ENCODE assay signal across 13 mouse cellular contexts in the genomic region with DNA sequence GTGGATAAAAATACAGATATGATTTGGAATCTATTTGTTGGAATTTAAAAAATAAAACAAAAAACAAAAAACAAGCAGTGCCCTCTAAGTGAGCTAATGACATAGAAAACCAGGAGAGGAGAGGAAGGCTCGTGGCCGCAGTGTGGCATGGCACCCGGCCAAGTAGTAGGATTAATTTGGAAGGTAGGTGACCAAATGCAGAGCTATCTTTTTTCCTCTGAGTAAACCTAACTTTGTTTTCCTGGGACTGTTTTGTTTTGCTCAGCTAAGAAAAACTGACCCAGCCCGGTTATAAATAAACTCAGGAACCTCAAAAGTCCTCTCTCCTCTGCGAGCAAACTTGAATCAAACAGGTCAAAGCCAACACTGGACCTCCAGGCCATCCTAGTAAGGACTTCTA. TPM values are rescaled to one million over a fixed set of nuclear protein-coding genes. Genes with fewer than 3 reads are reported as not detected.
A peak's percentile ranks its signal among the peaks of the same experiment; 100 is the strongest.
DNase-seq lines count a peak whose midpoint lies in the region; ATAC-seq lines count a peak whose summit lies in the region.
"Had no signal": no experiment of that assay in that cellular context is flagged by ENCODE, and none has a peak within 500 bp of the region (broad histone marks: within the 10 kb centered on the region; RNA-seq: fewer than 3 reads in every experiment).

No protein-coding gene starts in this region.

- no peak overlapping the region for H3K9ac ChIP-seq in embryonic facial prominence, embryonic 15.5 days
- H3K9ac ChIP-seq in hindbrain, embryonic 14.5 days: no peak overlapping the region
- H3K9ac ChIP-seq: hindbrain, embryonic 15.5 days had no signal

- H3K4me1 ChIP-seq in embryonic facial prominence, embryonic 15.5 days: peaks cover 7% of the 10 kb centered on the region
- H3K4me1 ChIP-seq in limb, embryonic 10.5 days: peaks cover 13% of the 10 kb centered on the region
- peaks cover 13% of the 10 kb centered on the region; the same call in 1 of the 2 replicates for H3K4me1 ChIP-seq in hindbrain, embryonic 14.5 days (replicated peaks; ENCODE audit: control insufficient read depth, insufficient read depth, low read length)

- WGBS in embryonic facial prominence, embryonic 15.5 days: 72% methylated on average over 5 of the region's 5 CpGs
- WGBS in limb, embryonic 10.5 days: 86% methylated on average over 5 of the region's 5 CpGs
- 81% methylated on average over 5 of the region's 5 CpGs for WGBS in hindbrain, embryonic 14.5 days

- peak overlapping the region; percentile 80 for H3K4me2 ChIP-seq in embryonic facial prominence, embryonic 15.5 days (replicated peaks)
- H3K4me2 ChIP-seq in hindbrain, embryonic 14.5 days (replicated peaks): no peak overlapping the region; the same call in 1 of the 2 replicates

- H3K27ac ChIP-seq in embryonic facial prominence, embryonic 15.5 days (replicated peaks): no peak overlapping the region
- no peak overlapping the region for H3K27ac ChIP-seq in limb, embryonic 10.5 days
- H3K27ac ChIP-seq in hindbrain, embryonic 14.5 days: no peak overlapping the region
- H3K27ac ChIP-seq: hindbrain, embryonic 15.5 days had no signal

- peaks cover 8% of the 10 kb centered on the region for H3K36me3 ChIP-seq in embryonic facial prominence, embryonic 15.5 days
- H3K36me3 ChIP-seq in limb, embryonic 10.5 days: no peaks in the 10 kb centered on the region
- H3K36me3 ChIP-seq in hindbrain, embryonic 14.5 days (replicated peaks; ENCODE audit: control insufficient read depth, insufficient read depth): no peaks in the 10 kb centered on the region
- H3K36me3 ChIP-seq: hindbrain, embryonic 15.5 days had no signal

- peak; percentile 28 to 31 for DNase-seq in cerebellum, postnatal 36 days
- no peak for DNase-seq in cerebellum, adult 9-10 months
- peak; percentile 61 for DNase-seq in kidney, adult 9 months
- no peak for DNase-seq in kidney, postnatal 4 days
- peak; percentile 22 for DNase-seq in limb, embryonic 10.5 days (ENCODE audit: low spot score)
- DNase-seq in urinary bladder, postnatal 14 days (ENCODE audit: low spot score): no peak
- DNase-seq in hindbrain, embryonic 14.5 days (ENCODE audit: low spot score): no peak
- DNase-seq: lung, postnatal 10 days; thymus, postnatal 25 days had no signal

- H3K9me3 ChIP-seq in embryonic facial prominence, embryonic 15.5 days (replicated peaks): no peaks in the 10 kb centered on the region
- no peaks in the 10 kb centered on the region for H3K9me3 ChIP-seq in limb, embryonic 10.5 days (replicated peaks)
- no peaks in the 10 kb centered on the region for H3K9me3 ChIP-seq in hindbrain, embryonic 14.5 days (ENCODE audit: control insufficient read depth, low read length)
- H3K9me3 ChIP-seq: hindbrain, embryonic 15.5 days had no signal

- peak overlapping the region; percentile 66 for H3K4me3 ChIP-seq in embryonic facial prominence, embryonic 15.5 days (replicated peaks)
- H3K4me3 ChIP-seq in limb, embryonic 10.5 days: no peak overlapping the region
- H3K4me3 ChIP-seq in hindbrain, embryonic 14.5 days (replicated peaks; ENCODE audit: low read length): no peak overlapping the region

- peaks cover 5% of the 10 kb centered on the region; the same call in 1 of the 2 replicates for H3K27me3 ChIP-seq in embryonic facial prominence, embryonic 15.5 days
- peaks cover 31% of the 10 kb centered on the region for H3K27me3 ChIP-seq in limb, embryonic 10.5 days (ENCODE audit: low read depth, poor library complexity, severe bottlenecking)
- peaks cover 20% of the 10 kb centered on the region for H3K27me3 ChIP-seq in hindbrain, embryonic 14.5 days (ENCODE audit: control insufficient read depth, insufficient read depth, low read length)

- ATAC-seq in embryonic facial prominence, embryonic 15.5 days (ENCODE audit: insufficient number of reproducible peaks, low FRiP score, low TSS enrichment, low read depth): no peak
- no peak for ATAC-seq in hindbrain, embryonic 14.5 days (ENCODE audit: low FRiP score)
- ATAC-seq: midbrain, embryonic 16.5 days had no signal

RNA-seq across cellular contexts. Expression of a gene that starts 3.6 kb away (rescaled TPM):
- polyA plus RNA-seq in embryonic facial prominence, embryonic 15.5 days (2015; fragmentation: Nextera tagmentation; extraction: Ambion mirVana): 46.5 and 48.4 TPM in 2 replicates
- 3.8 and 6.3 TPM in 2 replicates for polyA plus RNA-seq in limb, embryonic 10.5 days (2016; fragmentation: Nextera tagmentation; extraction: Ambion mirVana)
- 12.4 and 17.2 TPM in 2 replicates for polyA plus RNA-seq in hindbrain, embryonic 14.5 days (2014; fragmentation: Nextera tagmentation; extraction: Ambion mirVana)

RNA-seq across cellular contexts. Expression of a gene that starts 46.3 kb away (rescaled TPM):
- not detected in 2 replicates for polyA plus RNA-seq in embryonic facial prominence, embryonic 15.5 days (2015; fragmentation: Nextera tagmentation; extraction: Ambion mirVana)
- not detected in 2 replicates for polyA plus RNA-seq in limb, embryonic 10.5 days (2016; fragmentation: Nextera tagmentation; extraction: Ambion mirVana)
- polyA plus RNA-seq in hindbrain, embryonic 14.5 days (2014; fragmentation: Nextera tagmentation; extraction: Ambion mirVana): not detected in 2 replicates
- polyA plus RNA-seq: hindbrain, embryonic 15.5 days; liver, embryonic 11.5 days; midbrain, embryonic 16.5 days had no signal

Comparison
In these comparisons a context has a peak if more than half of its experiments do, and no peak if none do; other contexts are left out.
1. DNase-seq: peak in cerebellum, postnatal 36 days (2 of 2), kidney, adult 9 months (single experiment) and limb, embryonic 10.5 days (single experiment); none in cerebellum, adult 9-10 months (single experiment), kidney, postnatal 4 days (0 of 2), urinary bladder, postnatal 14 days (single experiment) and hindbrain, embryonic 14.5 days (single experiment).